Mouse (Mus musculus) Patski (cell line): ENCODE measurements at regions not wholly inside any gene's neighbourhood (a gene's known extent, or its start where the extent isn't known, plus 50 kb on each side); places are given as distances from the start of the nearest gene placed in this dataset.

Experiments
- ATAC-seq: fragments of 100-300 bp; one replicate; pipeline ENCODE4 v1.8.0; 2021
- CTCF ChIA-PET: fragments of 350-600 bp; sonication (Branson Sonifier 250); formaldehyde crosslinking; loops from one replicate; lab custom pipeline; 2022; ENCODE audit warnings: inconsistent platforms; lab: Charles Lee
- POLR2A ChIA-PET: fragments of 350-600 bp; sonication (Branson Sonifier 250); formaldehyde crosslinking; loops from one replicate; lab custom pipeline; 2022; ENCODE audit warnings: antibody characterized with exemption, inconsistent platforms; lab: Charles Lee
- DNase-seq: peaks from one replicate; pipeline ENCODE4 v3.0.0-alpha.2; 2011; ENCODE audit warnings: low read depth, low spot score
- H3K27me3 ChIP-seq: fragments of 371-371 bp; one replicate; pipeline ENCODE4 v1.5.1; 2021
- CTCF ChIP-seq: fragments of 100-300 bp; IDR thresholded peaks from one replicate; pipeline ENCODE4 v1.5.1; 2021
- in situ Hi-C: fragments of 300-500 bp; cut with MboI; formaldehyde crosslinking; loops from 3 replicates; pipeline ENCODE4 v1.11.1; 2018; ENCODE audit warnings: low pct_unique_long_range_greater_than_20kb, mixed read lengths

GRCm38 (mm10) chr2:116444163-116444562 is 378.5 kb upstream of the Meis2 start:
- ATAC-seq (no peak), DNase-seq (no peak)
- CTCF ChIA-PET: no interaction called here
- no peaks in the 10 kb centered on the region for H3K27me3 ChIP-seq
- TF ChIP-seq CTCF: no peak
- in situ Hi-C loops: no loop called here
- POLR2A ChIA-PET: no interaction called here

DNA sequence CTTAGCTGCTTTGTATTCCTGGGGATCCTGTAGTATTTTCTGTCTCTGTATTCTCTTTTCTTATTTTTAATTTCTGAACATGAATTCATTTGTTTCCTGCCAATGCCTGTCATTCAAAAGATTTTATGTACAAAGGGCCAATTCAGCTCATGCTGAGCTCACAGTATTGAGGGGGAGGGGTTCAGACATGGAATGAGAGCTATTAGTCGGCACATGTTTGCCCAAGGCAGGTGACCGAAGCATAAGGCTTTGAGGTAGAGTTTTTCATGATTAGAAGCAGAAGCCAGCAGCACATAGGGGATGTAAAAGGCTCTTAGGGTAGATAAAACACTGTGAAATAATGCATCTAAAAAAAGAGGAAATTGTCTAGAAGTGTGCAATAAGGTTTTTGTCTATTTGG is 374.6 kb upstream of the Meis2 start:
- ATAC-seq (no peak), DNase-seq (no peak)
- TF ChIP-seq CTCF: no peak
- POLR2A ChIA-PET: no interaction called here
- CTCF ChIA-PET: no interaction called here
- H3K27me3 ChIP-seq: peaks cover 16% of the 10 kb centered on the region
- in situ Hi-C loops: no loop called here

GRCm38 (mm10) chr2:116433481-116433880 is 367.8 kb upstream of the Meis2 start:
- DNase-seq: no peak
- no peak for ATAC-seq
- peaks cover 16% of the 10 kb centered on the region for H3K27me3 ChIP-seq
- in situ Hi-C loops: no loop called here
- ChIA-PET CTCF (no interaction called here), POLR2A (no interaction called here)
- TF ChIP-seq CTCF: no peak

GRCm38 (mm10) chr2:116424131-116424530 is 358.5 kb upstream of the Meis2 start:
- H3K27me3 ChIP-seq: no peaks in the 10 kb centered on the region
- ChIA-PET CTCF (no interaction called here), POLR2A (no interaction called here)
- in situ Hi-C loops: no loop called here
- DNase-seq: no peak
- TF ChIP-seq CTCF: no peak
- ATAC-seq: no peak

DNA sequence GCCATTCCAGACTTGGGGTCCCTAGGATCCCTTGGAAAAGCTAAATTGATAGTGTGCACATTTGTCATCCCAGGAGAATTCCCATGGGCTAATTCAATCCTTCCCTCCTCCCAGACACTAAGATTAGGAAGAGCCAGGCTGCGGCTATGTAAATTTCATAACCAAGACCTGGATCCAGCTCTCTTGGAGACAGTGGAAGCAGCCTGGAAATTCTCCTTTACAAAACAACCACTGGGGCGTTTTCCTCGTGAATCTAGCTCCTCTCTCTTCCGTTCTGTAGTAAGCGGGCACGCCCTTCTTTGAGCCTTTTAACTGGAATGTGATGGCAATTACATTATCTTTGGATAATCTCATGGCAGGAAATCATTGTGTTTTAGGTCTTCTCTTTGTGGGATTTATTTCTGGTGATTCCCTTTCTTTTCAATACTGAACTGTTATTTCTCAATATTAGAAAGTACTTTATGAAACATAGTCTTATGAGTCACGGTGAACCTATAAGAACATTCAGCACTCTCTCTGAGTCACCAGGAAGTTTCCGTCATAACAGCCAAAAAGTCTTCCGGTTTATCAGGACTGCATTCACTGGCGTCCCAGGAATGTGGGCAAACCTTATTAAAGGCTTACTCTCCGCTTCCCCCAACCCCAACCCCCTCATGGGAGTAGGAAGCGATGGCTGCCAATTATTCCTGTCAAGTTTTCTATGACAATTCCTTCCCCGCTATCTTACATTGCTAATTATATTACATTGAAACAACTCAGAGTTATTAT is 352.0 kb upstream of the Meis2 start:
- peaks cover 5% of the 10 kb centered on the region for H3K27me3 ChIP-seq
- DNase-seq: no peak
- TF ChIP-seq CTCF: no peak
- no peak for ATAC-seq
- POLR2A ChIA-PET: no interaction called here
- CTCF ChIA-PET: no interaction called here
- in situ Hi-C loops: no loop called here

DNA sequence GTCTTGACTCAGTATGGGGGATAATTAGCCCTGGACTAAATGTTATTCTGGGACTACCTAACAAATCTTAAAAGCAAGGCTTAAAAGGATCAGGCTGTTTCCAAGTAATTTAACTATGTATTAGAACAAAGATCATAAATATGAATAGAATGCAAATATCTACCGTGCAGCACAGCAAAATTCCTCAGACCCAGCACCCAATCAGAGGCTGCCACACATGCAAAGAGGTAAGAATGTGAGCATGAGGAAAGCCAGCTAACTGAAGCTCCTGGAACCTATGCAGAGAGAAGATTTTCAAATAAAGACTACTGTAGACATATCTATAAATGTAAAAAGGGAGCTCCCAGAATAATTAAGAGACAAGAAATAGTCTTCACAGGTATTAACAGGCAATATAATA is 350.1 kb upstream of the Meis2 start:
- in situ Hi-C loops: no loop called here
- ATAC-seq: no peak
- TF ChIP-seq CTCF: no peak

GRCm38 (mm10) chr2:116402113-116402512 is 336.5 kb upstream of the Meis2 start:
- in situ Hi-C loops: no loop called here
- H3K27me3 ChIP-seq: peaks cover 28% of the 10 kb centered on the region
- DNase-seq: no peak
- ChIA-PET CTCF (no interaction called here), POLR2A (interaction anchor here (0.5 kb wide), 1 partner anchor 1289 kb away, joined by 4 read pairs; no protein-coding TSS in a partner anchor)
- no peak for ATAC-seq
- no peak for TF ChIP-seq CTCF

More for the DNA sequence above, 350.1 kb upstream of the Meis2 start:
- POLR2A ChIA-PET: no interaction called here
- CTCF ChIA-PET: interaction anchor here (1.6 kb wide), 1 partner anchor 11 kb away, joined by 3 read pairs; no protein-coding TSS in a partner anchor
- peaks cover 5% of the 10 kb centered on the region for H3K27me3 ChIP-seq
- no peak for DNase-seq

DNA sequence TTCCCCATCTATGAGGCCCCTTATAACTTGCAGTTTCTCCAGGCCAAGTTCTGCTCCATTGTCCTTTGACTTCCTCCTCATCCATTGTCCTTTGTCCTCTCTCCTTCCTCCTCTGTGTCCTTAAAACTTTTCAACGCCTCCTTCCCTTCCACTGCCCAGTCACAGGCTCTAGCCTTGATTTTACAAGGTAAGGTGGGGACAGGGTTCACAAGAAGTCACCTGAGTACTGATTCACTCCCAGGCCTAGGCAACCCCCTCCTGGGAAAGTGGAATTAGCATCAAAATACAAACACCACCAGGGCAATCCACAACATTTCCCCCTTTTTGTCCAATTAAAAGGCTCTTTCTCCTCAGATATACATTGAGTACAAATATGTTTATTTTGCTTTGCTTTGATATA is 334.3 kb upstream of the Meis2 start:
- ATAC-seq (no peak), DNase-seq (no peak)
- ChIA-PET POLR2A (no interaction called here), CTCF (no interaction called here)
- in situ Hi-C loops: no loop called here
- TF ChIP-seq CTCF: no peak
- peaks cover 25% of the 10 kb centered on the region for H3K27me3 ChIP-seq

- ChIA-PET POLR2A (no interaction called here), CTCF (no interaction called here)
- ATAC-seq: no peak
- peaks cover 14% of the 10 kb centered on the region for H3K27me3 ChIP-seq
- no peak for TF ChIP-seq CTCF
- in situ Hi-C loops: no loop called here
- DNase-seq: no peak
These were observed 303.2 kb upstream of the Meis2 start for GRCm38 (mm10) chr2:116368811-116369210.

DNA sequence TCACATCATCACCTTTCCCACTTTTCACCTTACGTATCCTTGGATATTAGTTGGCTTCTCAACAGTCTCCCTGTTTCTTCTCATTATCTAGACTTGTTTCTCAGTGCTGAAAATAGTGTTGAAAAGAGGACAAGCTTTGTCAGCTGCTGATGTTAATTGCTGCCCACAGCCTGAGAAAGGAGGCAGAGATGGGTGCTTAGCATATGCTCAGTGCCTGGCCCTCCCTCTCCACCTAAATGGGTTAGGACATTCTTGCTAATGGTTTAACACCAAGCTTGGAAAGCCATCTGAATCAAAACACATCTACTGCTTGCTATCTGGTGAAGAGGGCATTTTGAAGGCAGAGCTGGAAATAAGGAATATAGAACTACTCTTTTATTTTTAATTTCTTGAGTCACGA is 298.5 kb upstream of the Meis2 start:
- ChIA-PET CTCF (interaction anchor here (2.0 kb wide), 1 partner anchor 9 kb away, joined by 5 read pairs; no protein-coding TSS in a partner anchor), POLR2A (no interaction called here)
- in situ Hi-C loops: no loop called here
- DNase-seq: no peak
- no peak for ATAC-seq
- H3K27me3 ChIP-seq: peaks cover 6% of the 10 kb centered on the region
- no peak for TF ChIP-seq CTCF

DNA sequence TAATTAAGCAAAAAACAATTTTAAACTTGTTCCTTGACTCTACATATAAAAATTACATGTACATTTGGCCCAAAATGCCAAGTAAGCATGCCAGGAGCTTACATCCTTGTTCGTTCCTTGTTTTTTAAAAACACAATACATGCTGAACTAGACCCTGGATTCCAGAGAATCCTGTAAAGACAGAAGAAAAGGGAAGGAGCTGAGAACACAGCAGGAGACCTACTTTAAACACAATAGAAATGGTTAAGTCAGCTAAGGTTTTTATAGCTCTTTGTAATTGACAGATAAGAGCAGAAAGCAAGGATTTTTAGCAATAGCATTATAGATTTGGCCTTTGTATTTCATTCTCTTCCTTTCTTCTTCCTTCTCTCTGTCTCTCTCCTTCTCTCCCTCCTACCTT is 292.5 kb upstream of the Meis2 start:
- in situ Hi-C loops: no loop called here
- CTCF ChIA-PET: no interaction called here
- POLR2A ChIA-PET: no interaction called here
- TF ChIP-seq CTCF: no peak
- no peaks in the 10 kb centered on the region for H3K27me3 ChIP-seq
- ATAC-seq (no peak), DNase-seq (no peak)
